Mouse (Mus musculus) CH12.LX (cell line): ENCODE results near the gene Smim6. TPM values are rescaled to one million over a fixed set of nuclear protein-coding genes. Genes with fewer than 3 reads are reported as not detected.

Source experiments
- DNase-seq: peaks from one replicate; pipeline ENCODE4 v3.0.0-alpha.2; 2013; ENCODE audit errors: extremely low read depth
- H3K27ac ChIP-seq: 2 replicates; pipeline ENCODE4 v1.5.1; 2012; ENCODE audit warnings: low read depth, mild to moderate bottlenecking, control low read depth, moderate library complexity; ENCODE audit not compliant: insufficient read depth
- H3K27me3 ChIP-seq: replicated peaks from 2 replicates; pipeline ENCODE3; 2012; ENCODE audit warnings: inconsistent platforms
- H3K36me3 ChIP-seq, 2 experiments: replicated peaks in 1 of 2; 2 replicates each; pipeline versions ENCODE3 to v1.6.1; 2012; ENCODE audit warnings: inconsistent platforms in 1 of 2, low read length in 1 of 2, mild to moderate bottlenecking in 1 of 2, mixed read lengths in 1 of 2, moderate library complexity in 1 of 2; ENCODE audit not compliant: control insufficient read depth in 1 of 2, insufficient read depth in 1 of 2
- H3K4me1 ChIP-seq, 2 experiments: 2 replicates each; pipeline ENCODE4 v1.6.1; 2012; ENCODE audit warnings: inconsistent platforms in 1 of 2, moderate library complexity in 1 of 2; ENCODE audit not compliant: insufficient read depth in 2 of 2, control insufficient read depth in 1 of 2
- H3K4me2 ChIP-seq: 2 replicates; pipeline ENCODE4 v1.6.1; 2012; ENCODE audit warnings: low read depth, mild to moderate bottlenecking, control low read depth; ENCODE audit not compliant: poor library complexity, insufficient read depth, severe bottlenecking
- H3K4me3 ChIP-seq, 3 experiments: fragments of 150-350 bp in 1 of 3; sonication (generic) in 1 of 3; replicated peaks in 1 of 3; 2 replicates each; pipeline versions ENCODE3 to v1.5.1; 2011 to 2012; ENCODE audit warnings: low read depth in 2 of 3, low read length in 2 of 3, mild to moderate bottlenecking in 2 of 3, moderate library complexity in 2 of 3, control low read depth in 1 of 3, improper control_type of control experiment in 1 of 3, inconsistent platforms in 1 of 3, mixed read lengths in 1 of 3; ENCODE audit not compliant: poor library complexity in 1 of 3
- H3K79me2 ChIP-seq: replicated peaks from 2 replicates; pipeline ENCODE4 v1.6.1; 2012; ENCODE audit warnings: mild to moderate bottlenecking, moderate library complexity; ENCODE audit not compliant: control insufficient read depth, poor library complexity, insufficient read depth, severe bottlenecking; ENCODE audit errors: extremely low read depth
- H3K9ac ChIP-seq: 2 replicates; pipeline ENCODE4 v1.6.1; 2012; ENCODE audit warnings: low read depth, mild to moderate bottlenecking, control low read depth, moderate library complexity; ENCODE audit not compliant: insufficient read depth
- H3K9me3 ChIP-seq: replicated peaks from 2 replicates; pipeline ENCODE3; 2012; ENCODE audit warnings: low read length, inconsistent platforms, mixed read lengths
- BHLHE40 ChIP-seq: IDR thresholded peaks from 2 replicates; pipeline ENCODE4 v1.6.1; 2011; ENCODE audit warnings: mild to moderate bottlenecking, low read depth, low read length, improper control_type of control experiment
- CHD1 ChIP-seq: IDR thresholded peaks from 2 replicates; pipeline ENCODE4 v1.6.1; 2012; ENCODE audit warnings: low read depth, low read length, improper control_type of control experiment, inconsistent platforms
- CHD2 ChIP-seq: IDR thresholded peaks from 2 replicates; pipeline ENCODE4 v1.6.1; 2011; ENCODE audit warnings: low read length, improper control_type of control experiment
- E2F4 ChIP-seq: IDR thresholded peaks from 2 replicates; pipeline ENCODE4 v1.6.1; 2011; ENCODE audit warnings: low read depth, low read length, improper control_type of control experiment; ENCODE audit not compliant: insufficient replicate concordance
- ELF1 ChIP-seq: IDR thresholded peaks from 2 replicates; pipeline ENCODE4 v1.6.1; 2014; ENCODE audit warnings: low read depth, mild to moderate bottlenecking, inconsistent platforms, low read length, improper control_type of control experiment
- EP300 ChIP-seq: IDR thresholded peaks from 2 replicates; pipeline ENCODE4 v1.6.1; 2011; ENCODE audit warnings: low read length, improper control_type of control experiment
- ETS1 ChIP-seq: conservative IDR thresholded peaks from 2 replicates; pipeline ENCODE4 v1.6.1; 2012; ENCODE audit warnings: low read depth, mild to moderate bottlenecking, inconsistent platforms, low read length, improper control_type of control experiment, moderate library complexity
- HCFC1 ChIP-seq: IDR thresholded peaks from 2 replicates; pipeline ENCODE4 v1.6.1; 2012; ENCODE audit warnings: low read depth, mild to moderate bottlenecking, inconsistent platforms, low read length, improper control_type of control experiment
- JUN ChIP-seq: IDR thresholded peaks from 2 replicates; pipeline ENCODE4 v1.6.1; 2011; ENCODE audit warnings: low read depth, mild to moderate bottlenecking, low read length, improper control_type of control experiment, moderate library complexity; ENCODE audit not compliant: insufficient read depth
- JUND ChIP-seq: conservative IDR thresholded peaks from 2 replicates; pipeline ENCODE4 v1.6.1; 2011; ENCODE audit warnings: low read depth, low read length, improper control_type of control experiment
- MAFK ChIP-seq: IDR thresholded peaks from 2 replicates; pipeline ENCODE4 v1.6.1; 2011; ENCODE audit warnings: low read length, improper control_type of control experiment; ENCODE audit not compliant: insufficient replicate concordance
- MAZ ChIP-seq: IDR thresholded peaks from 2 replicates; pipeline ENCODE4 v1.6.1; 2012; ENCODE audit warnings: low read depth, mild to moderate bottlenecking, inconsistent platforms, low read length, improper control_type of control experiment, moderate library complexity
- NELFE ChIP-seq: IDR thresholded peaks from 2 replicates; pipeline ENCODE4 v1.6.1; 2011; ENCODE audit warnings: low read depth, low read length, improper control_type of control experiment
- NRF1 ChIP-seq: IDR thresholded peaks from 2 replicates; pipeline ENCODE4 v1.6.1; 2014; ENCODE audit warnings: low read depth, mild to moderate bottlenecking, inconsistent platforms, low read length, improper control_type of control experiment, moderate library complexity
- PAX5 ChIP-seq: IDR thresholded peaks from 2 replicates; pipeline ENCODE4 v1.6.1; 2012; ENCODE audit warnings: low read length, inconsistent platforms, mixed read lengths
- POLR2A ChIP-seq: IDR thresholded peaks from 2 replicates; pipeline ENCODE4 v1.6.1; 2011; ENCODE audit warnings: low read depth, mild to moderate bottlenecking, improper control_type of control experiment, low read length
- POLR2AphosphoS2 ChIP-seq: IDR thresholded peaks from 2 replicates; pipeline ENCODE4 v1.6.1; 2011; ENCODE audit warnings: low read depth, low read length, improper control_type of control experiment
- RCOR1 ChIP-seq: conservative IDR thresholded peaks from 2 replicates; pipeline ENCODE4 v1.6.1; 2012; ENCODE audit warnings: low read depth, mild to moderate bottlenecking, inconsistent platforms, low read length, improper control_type of control experiment
- SIN3A ChIP-seq: IDR thresholded peaks from 2 replicates; pipeline ENCODE4 v1.6.1; 2012; ENCODE audit warnings: low read length, improper control_type of control experiment, inconsistent platforms
- SMC3 ChIP-seq: IDR thresholded peaks from 2 replicates; pipeline ENCODE4 v1.6.1; 2011; ENCODE audit warnings: low read depth, low read length, improper control_type of control experiment
- USF1 ChIP-seq: IDR thresholded peaks from 2 replicates; pipeline ENCODE4 v1.6.1; 2014; ENCODE audit warnings: low read depth, mild to moderate bottlenecking, inconsistent platforms, low read length, improper control_type of control experiment
- USF2 ChIP-seq: conservative IDR thresholded peaks from 2 replicates; pipeline ENCODE4 v1.6.1; 2011; ENCODE audit warnings: low read depth, low read length, improper control_type of control experiment
- ZC3H11A ChIP-seq: IDR thresholded peaks from 2 replicates; pipeline ENCODE4 v1.6.1; 2012; ENCODE audit warnings: low read depth, mild to moderate bottlenecking, inconsistent platforms, low read length, improper control_type of control experiment
- ZKSCAN1 ChIP-seq: IDR thresholded peaks from 2 replicates; pipeline ENCODE4 v1.6.1; 2012; ENCODE audit warnings: low read depth, inconsistent platforms, low read length, improper control_type of control experiment, borderline replicate concordance
- ZMIZ1 ChIP-seq: IDR thresholded peaks from 2 replicates; pipeline ENCODE4 v1.6.1; 2012; ENCODE audit warnings: low read depth, mild to moderate bottlenecking, inconsistent platforms, low read length, improper control_type of control experiment
- ZNF384 ChIP-seq: IDR thresholded peaks from 2 replicates; pipeline ENCODE4 v1.6.1; 2012; ENCODE audit warnings: low read depth, low read length, improper control_type of control experiment, inconsistent platforms
- dilution Hi-C: fragments of 300-500 bp; cut with MboI; formaldehyde crosslinking; loops from 2 replicates; pipeline ENCODE4 v1.14.3; 2020; ENCODE audit warnings: low sequenced_read_pairs; ENCODE audit not compliant: extremely low pct_unique_long_range_greater_than_20kb, extremely low pct_ligation_motif_present
- in situ Hi-C: fragments of 300-500 bp; cut with MboI; formaldehyde crosslinking; loops from 3 replicates; pipeline ENCODE4 v1.14.3; 2019; ENCODE audit warnings: low sequenced_read_pairs, low pct_ligation_motif_present, low pct_unique_long_range_greater_than_20kb, mixed read lengths
- polyA plus RNA-seq: library from polyadenylated mRNA; unstranded; fragments of >175 nt; gene quantifications from 2 replicates; pipeline ENCODE4 v1.2.1, GENCODE M21; 2012; ENCODE audit warnings: low read depth; ENCODE audit not compliant: insufficient read length
- total RNA-seq, 2 experiments: library from RNA; depleted of rRNA; stranded (reverse); fragments of 300-350 nt in 1 of 2; fragments of >200 nt in 1 of 2; gene quantifications; 2 replicates each; pipeline ENCODE4 v1.2.3; 2012 to 2014

Gene Smim6
- total and polyA plus RNA-seq, 3 experiments: 0.21 to 0.56 TPM; not detected in 1

- Histone ChIP-seq H3K4me2 (no peak overlapping the region), H3K9ac (no peak overlapping the region), H3K9me3 (peaks cover 3% of the 10 kb centered on the region), H3K36me3 (no peaks in the 10 kb centered on the region), H3K79me2 (no peaks in the 10 kb centered on the region)
- TF ChIP-seq ETS1: no peak
- TF ChIP-seq EP300: no peak
- TF ChIP-seq SMC3: no peak
- TF ChIP-seq JUN: no peak
- no peak for TF ChIP-seq JUND
- TF ChIP-seq ZC3H11A: no peak
- TF ChIP-seq ZKSCAN1: no peak
- no peak for TF ChIP-seq ZNF384
- TF ChIP-seq USF1: no peak
- TF ChIP-seq ZMIZ1: no peak
- no peak for TF ChIP-seq SIN3A
- no peak for TF ChIP-seq BHLHE40
- TF ChIP-seq HCFC1: no peak
- no peak for TF ChIP-seq PAX5
- TF ChIP-seq MAFK: no peak
- no peak for TF ChIP-seq MAZ
- TF ChIP-seq NRF1: no peak
- no peak for TF ChIP-seq CHD1
- TF ChIP-seq POLR2A: no peak
- no peak for TF ChIP-seq USF2
- TF ChIP-seq, all 38 proteins: peak for 0
- dilution Hi-C loops (no loop called here), in situ Hi-C loops (no loop called here)
- no peak overlapping the region for H3K4me3 ChIP-seq
- DNase-seq: no peak
- peaks cover 40% of the 10 kb centered on the region for H3K27me3 ChIP-seq
- peaks cover 7 to 11% of the 10 kb centered on the region in 2 experiments for H3K4me1 ChIP-seq
- H3K27ac ChIP-seq: no peak overlapping the region
Measured at GRCm38 (mm10) chr11:115869393-115869792, 42.4 kb upstream of the Smim6 start.

DNA sequence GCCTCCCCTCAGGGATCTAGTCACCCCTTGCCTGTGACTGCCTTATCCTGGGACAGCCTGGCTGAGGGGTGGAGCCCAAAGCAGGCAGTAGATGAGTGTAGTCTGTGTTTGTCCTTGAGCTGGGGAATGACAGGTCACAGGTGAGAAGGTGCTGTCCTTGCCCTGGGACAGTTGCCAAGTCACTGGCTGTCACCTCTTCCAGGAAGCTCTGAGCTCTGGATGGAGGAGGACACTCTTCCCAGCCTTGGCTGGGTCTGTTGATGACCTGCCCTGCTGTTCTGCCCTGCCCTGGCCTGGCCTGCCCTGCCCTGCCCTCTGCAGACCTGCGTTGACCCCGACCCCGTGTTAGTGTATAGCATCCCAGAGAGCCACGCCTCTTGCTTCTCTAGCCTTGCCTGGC lies 39.4 kb upstream of the Smim6 start:
- peaks cover 16% of the 10 kb centered on the region for H3K27me3 ChIP-seq
- dilution Hi-C loops: no loop called here
- TF ChIP-seq SIN3A: no peak
- no peak for TF ChIP-seq E2F4
- TF ChIP-seq USF2: no peak
- no peak for TF ChIP-seq NELFE
- TF ChIP-seq RCOR1: no peak
- no peak for TF ChIP-seq ELF1
- TF ChIP-seq ZKSCAN1: no peak
- TF ChIP-seq POLR2AphosphoS2: no peak
- TF ChIP-seq CHD2: no peak
- TF ChIP-seq HCFC1: no peak
- no peak for TF ChIP-seq POLR2A
- no peak for TF ChIP-seq SMC3
- no peak for TF ChIP-seq CHD1
- no peak for TF ChIP-seq ETS1
- TF ChIP-seq, all 38 proteins: peak for 0
- DNase-seq: no peak
- H3K4me1 ChIP-seq: peaks cover 8 to 23% of the 10 kb centered on the region in 2 experiments
- peaks cover 3% of the 10 kb centered on the region for H3K9me3 ChIP-seq
- no peak overlapping the region for H3K9ac ChIP-seq
- in situ Hi-C loops: no loop called here
- no peak overlapping the region for H3K4me3 ChIP-seq
- H3K36me3 ChIP-seq: no peaks in the 10 kb centered on the region
- no peak overlapping the region for H3K27ac ChIP-seq
- no peak overlapping the region for H3K4me2 ChIP-seq
- no peaks in the 10 kb centered on the region for H3K79me2 ChIP-seq
